Mouse (Mus musculus): ENCODE measurements around the gene Slc2a9.
A peak's percentile ranks its signal among the peaks of the same experiment; 100 is the strongest.

Gene Slc2a9

GRCm38 (mm10) chr5:38500043-38500442 is 2.9 kb downstream of the Slc2a9 start:
- no peak for DNase-seq

DNA sequence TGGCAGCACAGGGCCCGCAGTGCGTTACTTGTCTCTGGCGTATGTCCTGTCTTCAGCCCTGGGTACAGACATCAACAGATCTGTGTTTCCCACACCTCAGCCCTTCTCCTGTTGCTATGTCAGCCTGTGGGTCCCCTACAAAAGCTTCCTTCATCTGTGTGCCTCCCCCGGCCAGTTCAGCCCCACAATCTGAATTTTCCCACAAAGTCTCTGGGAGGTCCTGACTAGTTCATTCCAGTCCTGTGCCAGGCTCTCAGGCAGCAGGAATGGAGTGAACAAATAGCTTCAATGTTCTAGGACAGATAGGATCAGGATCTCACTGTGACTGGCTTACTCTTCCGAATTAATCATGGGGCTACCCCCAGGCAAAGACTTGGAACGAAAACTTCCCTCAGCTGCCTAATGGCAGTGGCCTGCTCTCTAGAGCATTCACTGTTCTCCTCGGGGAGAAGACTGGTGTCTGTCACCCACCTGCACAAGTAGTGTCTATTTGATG is 3.6 kb downstream of the Slc2a9 start:
- DNase-seq: no peak

DNA sequence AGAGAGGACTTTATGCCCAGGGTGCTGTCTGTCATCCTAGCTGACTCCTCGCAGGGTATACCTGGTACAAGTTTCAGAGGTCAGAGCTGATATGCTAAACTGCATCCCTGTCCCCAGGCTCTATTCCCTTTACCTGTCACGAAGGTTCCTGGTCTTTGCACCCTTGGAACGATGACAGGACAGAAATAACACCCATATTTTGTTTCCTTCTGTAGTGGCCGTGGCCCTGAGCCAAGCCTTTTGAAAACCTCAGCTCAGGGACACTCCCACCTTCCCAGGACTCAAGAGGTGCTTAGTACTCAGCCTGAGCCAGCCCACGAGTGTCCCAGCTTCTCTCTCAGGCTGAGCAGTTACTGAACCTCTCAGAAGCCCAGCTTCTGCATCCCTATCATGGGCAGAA is 4.5 kb downstream of the Slc2a9 start:
- no peak for DNase-seq

- DNase-seq: no peak
These were observed 6.4 kb downstream of the Slc2a9 start for GRCm38 (mm10) chr5:38496491-38497057.

GRCm38 (mm10) chr5:38493890-38494289 is 9.1 kb downstream of the Slc2a9 start:
- no peak for DNase-seq

- DNase-seq: no peak
These were observed 11.2 kb downstream of the Slc2a9 start for GRCm38 (mm10) chr5:38491763-38492162.

DNA sequence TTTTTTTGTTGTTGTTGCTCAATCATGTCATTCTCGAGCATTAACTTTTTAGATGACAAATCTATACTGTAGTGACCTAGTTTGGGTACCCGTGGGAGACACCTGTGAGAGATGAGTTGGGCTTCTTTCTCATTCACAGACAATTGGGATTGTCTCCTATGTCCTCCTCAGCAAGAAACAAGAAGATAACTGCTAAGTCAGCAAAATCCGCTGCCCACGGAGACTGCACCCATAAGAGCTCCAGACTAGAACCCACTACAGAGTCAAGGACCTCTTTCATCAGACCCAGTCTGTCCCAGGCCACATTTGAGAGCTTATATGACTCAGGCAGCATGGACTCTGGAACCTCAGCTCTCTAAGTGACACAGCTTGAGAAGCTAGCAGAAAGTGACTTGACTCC is 13.2 kb downstream of the Slc2a9 start:
- no peak for DNase-seq

- DNase-seq: no peak
These were observed 14.0 kb downstream of the Slc2a9 start for GRCm38 (mm10) chr5:38488673-38489615.

GRCm38 (mm10) chr5:38488026-38488425 is 14.9 kb downstream of the Slc2a9 start:
- DNase-seq: no peak

DNA sequence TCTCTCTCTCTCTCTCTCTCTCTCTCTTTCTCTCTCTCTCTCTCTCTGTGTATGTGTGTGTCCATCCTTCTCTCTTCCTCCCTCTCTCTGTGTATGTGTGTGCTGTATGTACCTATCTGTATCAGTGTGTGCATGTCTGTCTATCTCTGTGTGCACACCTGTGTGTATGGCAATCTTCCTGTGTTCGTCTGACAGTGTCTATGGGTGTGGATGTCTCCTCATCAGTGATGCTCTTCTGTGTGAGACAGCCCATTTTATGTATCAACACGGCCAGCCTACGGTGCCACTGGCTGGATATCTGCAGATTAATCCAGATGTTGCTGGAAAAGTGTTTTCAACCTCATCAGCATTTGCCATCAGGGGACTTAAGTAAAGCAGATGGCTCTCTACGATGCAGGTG is 15.7 kb downstream of the Slc2a9 start:
- no peak for DNase-seq

- DNase-seq: no peak
These were observed 17.0 kb downstream of the Slc2a9 start for GRCm38 (mm10) chr5:38485946-38486345.

GRCm38 (mm10) chr5:38483518-38484110 is 19.3 kb downstream of the Slc2a9 start:
- no peak for DNase-seq

GRCm38 (mm10) chr5:38480822-38481707 is 21.9 kb downstream of the Slc2a9 start:
- DNase-seq: no peak

DNA sequence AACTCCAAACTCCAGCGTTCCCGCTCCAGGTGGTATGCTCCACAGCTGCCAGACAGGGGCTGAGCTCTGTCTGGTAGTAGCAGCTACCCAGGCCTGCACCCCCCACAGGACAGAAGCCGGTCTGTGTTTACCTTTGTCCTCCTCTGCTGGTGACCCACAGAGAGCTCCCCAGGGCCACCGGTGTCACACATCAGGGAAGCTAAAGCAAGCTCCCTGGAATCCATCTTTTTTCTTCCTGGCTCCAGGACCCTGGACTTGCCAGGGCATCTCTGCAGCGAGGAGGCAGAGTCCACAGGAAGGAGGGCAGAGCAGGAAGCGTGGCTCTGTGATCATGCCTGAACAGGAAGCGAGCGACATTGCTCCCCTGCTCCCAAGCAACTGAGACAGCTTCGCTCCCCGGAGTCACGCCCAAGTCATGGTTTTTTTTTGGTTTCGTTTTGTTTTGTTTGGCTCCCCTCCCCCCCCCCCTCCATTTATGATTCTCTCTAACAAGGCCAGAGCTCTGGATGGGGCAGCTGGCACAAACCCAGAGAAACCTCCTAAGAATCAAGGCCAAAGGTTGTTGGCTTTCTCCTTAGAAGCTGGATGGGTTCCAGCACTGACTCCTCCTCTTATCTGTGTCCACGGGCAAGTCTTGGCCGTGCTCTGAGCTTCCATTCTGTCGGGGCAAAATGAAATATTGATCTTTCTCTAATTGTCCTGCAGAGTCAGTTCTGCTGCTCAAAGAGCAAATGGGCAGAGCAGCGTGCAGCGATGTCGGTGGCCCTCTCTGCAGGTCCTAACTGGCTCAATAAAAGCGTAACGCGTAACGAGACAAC is 22.8 kb downstream of the Slc2a9 start:
- DNase-seq: peak; percentile 66 to 80

DNA sequence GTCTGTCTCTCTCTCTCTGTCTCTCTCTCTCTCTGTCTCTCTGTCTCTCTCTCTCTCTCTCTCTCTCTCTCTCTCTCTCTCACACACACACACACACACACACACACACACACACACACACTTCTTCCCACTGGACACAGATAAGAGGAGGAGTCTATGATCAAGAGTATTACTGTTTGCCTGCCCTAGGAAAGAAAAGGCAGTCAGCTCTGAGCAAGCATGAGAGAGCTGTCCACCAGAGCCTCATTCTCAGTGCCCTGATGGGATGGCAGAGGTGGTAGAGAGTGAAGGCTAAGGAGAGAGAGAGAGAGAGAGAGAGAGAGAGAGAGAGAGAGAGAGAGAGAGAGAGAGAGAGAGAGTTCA is 23.4 kb downstream of the Slc2a9 start:
- DNase-seq: peak in 1 of 2 experiments; percentile 18

GRCm38 (mm10) chr5:38479027-38479426 is 23.9 kb downstream of the Slc2a9 start:
- peak; percentile 26 to 47 for DNase-seq

GRCm38 (mm10) chr5:38477731-38478445 is 25.1 kb downstream of the Slc2a9 start:
- peak; percentile 61 to 66 for DNase-seq

- peak; percentile 68 to 74 for DNase-seq
These were observed 25.9 kb downstream of the Slc2a9 start for GRCm38 (mm10) chr5:38476861-38477565.

DNA sequence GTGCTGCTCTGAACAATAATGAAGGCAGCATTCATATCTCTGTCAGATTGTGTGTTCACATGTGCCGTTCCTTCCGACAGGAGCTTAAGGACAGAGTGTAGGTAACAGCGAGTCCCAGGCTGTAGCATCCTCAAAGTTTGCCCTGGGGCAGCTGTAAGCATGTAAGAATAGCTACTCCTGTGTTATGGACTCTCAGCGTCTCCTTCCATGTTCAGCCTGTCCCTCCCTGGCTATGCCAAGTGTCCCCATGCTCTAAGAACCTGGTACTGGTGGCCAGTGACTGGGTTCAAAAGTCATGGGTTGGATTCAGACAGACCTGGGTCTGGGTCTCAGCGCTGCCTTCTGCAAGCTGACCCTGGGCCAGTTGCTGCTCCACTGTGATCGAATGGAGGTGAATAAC is 32.1 kb downstream of the Slc2a9 start:
- DNase-seq: no peak

DNA sequence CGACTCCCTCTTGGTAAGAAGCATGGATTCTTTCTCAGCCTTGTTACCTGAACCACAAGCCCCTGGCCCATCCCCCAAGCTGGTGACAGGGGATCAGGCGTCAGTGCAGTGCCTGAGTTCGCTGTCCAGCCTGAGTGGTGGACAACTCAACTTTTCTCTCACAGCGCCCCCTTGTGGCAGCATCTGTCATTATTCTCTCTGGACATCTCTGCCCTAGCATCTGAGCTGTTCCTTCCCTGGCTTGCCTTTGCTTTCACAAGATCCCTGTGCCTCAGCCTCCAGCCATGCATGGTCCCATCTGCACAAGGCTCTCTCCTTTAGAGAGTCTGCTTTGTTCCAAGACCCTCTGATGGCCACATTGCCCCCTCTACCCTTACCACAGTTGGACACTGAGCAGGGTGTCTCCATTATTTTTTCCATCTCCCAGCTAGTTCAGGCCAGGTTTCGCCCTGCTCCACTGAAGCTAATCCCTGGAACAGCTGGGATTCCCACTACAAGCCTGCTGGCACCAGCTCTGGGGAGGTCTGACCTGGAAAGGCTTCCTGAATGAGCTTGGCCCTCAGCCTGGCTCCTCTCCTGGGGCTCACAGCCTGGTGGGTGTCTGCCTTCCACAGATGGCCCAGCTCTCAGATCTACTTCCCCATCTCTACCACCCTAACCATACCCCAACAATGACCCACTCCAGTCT is 32.9 kb downstream of the Slc2a9 start:
- DNase-seq: peak; percentile 91 to 92

All from kidney, postnatal 4 days (tissue).